Mouse (Mus musculus): ENCODE measurements at regions not wholly inside any gene's neighbourhood (a gene's known extent, or its start where the extent isn't known, plus 50 kb on each side); places are given as distances from the start of the nearest gene placed in this dataset.

GRCm38 (mm10) chr12:68980173-68980572, 178.8 kb downstream of the Rps29 start:
- no peak overlapping the region for H3K27ac ChIP-seq (replicated peaks; ENCODE audit: low read depth, low read length)
- no peak overlapping the region for H3K4me3 ChIP-seq (ENCODE audit: insufficient read depth, low read depth, low read length)
- peaks cover 4% of the 10 kb centered on the region; the same call in 1 of the 2 replicates for H3K4me1 ChIP-seq (ENCODE audit: control insufficient read depth, insufficient read depth, insufficient read length, low read length)

GRCm38 (mm10) chr12:68979232-68979631, 179.8 kb downstream of the Rps29 start:
- H3K4me3 ChIP-seq (ENCODE audit: insufficient read depth, low read depth, low read length) = no peak overlapping the region
- peaks cover 4% of the 10 kb centered on the region; the same call in 1 of the 2 replicates for H3K4me1 ChIP-seq (ENCODE audit: control insufficient read depth, insufficient read depth, insufficient read length, low read length)
- no peak overlapping the region for H3K27ac ChIP-seq (replicated peaks; ENCODE audit: low read depth, low read length)

GRCm38 (mm10) chr12:68977276-68977675, 181.7 kb downstream of the Rps29 start:
- Histone ChIP-seq H3K4me3 (ENCODE audit: insufficient read depth, low read depth, low read length) (no peak overlapping the region), H3K27ac (replicated peaks; ENCODE audit: low read depth, low read length) (no peak overlapping the region), H3K4me1 (ENCODE audit: control insufficient read depth, insufficient read depth, insufficient read length, low read length) (peaks cover 4% of the 10 kb centered on the region; the same call in 1 of the 2 replicates)

- H3K4me3 ChIP-seq (ENCODE audit: insufficient read depth, low read depth, low read length) = no peak overlapping the region
- H3K4me1 ChIP-seq (ENCODE audit: control insufficient read depth, insufficient read depth, insufficient read length, low read length) = no peaks in the 10 kb centered on the region
- no peak overlapping the region for H3K27ac ChIP-seq (replicated peaks; ENCODE audit: low read depth, low read length)
Measured at GRCm38 (mm10) chr12:68947240-68947639, 211.7 kb downstream of the Rps29 start.

GRCm38 (mm10) chr12:68910590-68910989, 248.4 kb downstream of the Rps29 start:
- Histone ChIP-seq H3K4me3 (ENCODE audit: insufficient read depth, low read depth, low read length) (no peak overlapping the region), H3K4me1 (ENCODE audit: control insufficient read depth, insufficient read depth, insufficient read length, low read length) (no peaks in the 10 kb centered on the region), H3K27ac (replicated peaks; ENCODE audit: low read depth, low read length) (no peak overlapping the region)

- Histone ChIP-seq H3K4me1 (ENCODE audit: control insufficient read depth, insufficient read depth, insufficient read length, low read length) (no peaks in the 10 kb centered on the region), H3K4me3 (ENCODE audit: insufficient read depth, low read depth, low read length) (no peak overlapping the region), H3K27ac (replicated peaks; ENCODE audit: low read depth, low read length) (no peak overlapping the region)
Measured at GRCm38 (mm10) chr12:68904770-68905169, 254.2 kb downstream of the Rps29 start.

- Histone ChIP-seq H3K27ac (replicated peaks; ENCODE audit: low read depth, low read length) (no peak overlapping the region), H3K4me1 (ENCODE audit: control insufficient read depth, insufficient read depth, insufficient read length, low read length) (no peaks in the 10 kb centered on the region), H3K4me3 (ENCODE audit: insufficient read depth, low read depth, low read length) (no peak overlapping the region)
Measured at GRCm38 (mm10) chr12:68889141-68889540, 269.8 kb downstream of the Rps29 start.

GRCm38 (mm10) chr12:68882503-68882902, 276.5 kb downstream of the Rps29 start:
- no peak overlapping the region for H3K27ac ChIP-seq (replicated peaks; ENCODE audit: low read depth, low read length)
- H3K4me1 ChIP-seq (ENCODE audit: control insufficient read depth, insufficient read depth, insufficient read length, low read length) = no peaks in the 10 kb centered on the region
- H3K4me3 ChIP-seq (ENCODE audit: insufficient read depth, low read depth, low read length) = no peak overlapping the region

- Histone ChIP-seq H3K27ac (replicated peaks; ENCODE audit: low read depth, low read length) (no peak overlapping the region), H3K4me1 (ENCODE audit: control insufficient read depth, insufficient read depth, insufficient read length, low read length) (no peaks in the 10 kb centered on the region), H3K4me3 (ENCODE audit: insufficient read depth, low read depth, low read length) (no peak overlapping the region)
Measured at GRCm38 (mm10) chr12:68879425-68879824, 279.6 kb downstream of the Rps29 start.

- Histone ChIP-seq H3K4me3 (ENCODE audit: insufficient read depth, low read depth, low read length) (no peak overlapping the region), H3K4me1 (ENCODE audit: control insufficient read depth, insufficient read depth, insufficient read length, low read length) (no peaks in the 10 kb centered on the region), H3K27ac (replicated peaks; ENCODE audit: low read depth, low read length) (no peak overlapping the region)
Measured at GRCm38 (mm10) chr12:68871259-68871658, 287.7 kb downstream of the Rps29 start.

GRCm38 (mm10) chr12:68862991-68863356, 296.0 kb downstream of the Rps29 start:
- H3K4me3 ChIP-seq (ENCODE audit: insufficient read depth, low read depth, low read length) = no peak overlapping the region
- H3K4me1 ChIP-seq (ENCODE audit: control insufficient read depth, insufficient read depth, insufficient read length, low read length) = no peaks in the 10 kb centered on the region
- no peak overlapping the region for H3K27ac ChIP-seq (replicated peaks; ENCODE audit: low read depth, low read length)

GRCm38 (mm10) chr12:68862313-68862990, 296.5 kb downstream of the Rps29 start:
- Histone ChIP-seq H3K4me3 (ENCODE audit: insufficient read depth, low read depth, low read length) (no peak overlapping the region), H3K4me1 (ENCODE audit: control insufficient read depth, insufficient read depth, insufficient read length, low read length) (no peaks in the 10 kb centered on the region), H3K27ac (replicated peaks; ENCODE audit: low read depth, low read length) (no peak overlapping the region)

- no peaks in the 10 kb centered on the region for H3K4me1 ChIP-seq (ENCODE audit: control insufficient read depth, insufficient read depth, insufficient read length, low read length)
- H3K27ac ChIP-seq (replicated peaks; ENCODE audit: low read depth, low read length) = no peak overlapping the region
- no peak overlapping the region for H3K4me3 ChIP-seq (ENCODE audit: insufficient read depth, low read depth, low read length)
Measured at GRCm38 (mm10) chr12:68860332-68860731, 298.7 kb downstream of the Rps29 start.

- no peaks in the 10 kb centered on the region for H3K4me1 ChIP-seq (ENCODE audit: control insufficient read depth, insufficient read depth, insufficient read length, low read length)
- H3K4me3 ChIP-seq (ENCODE audit: insufficient read depth, low read depth, low read length) = no peak overlapping the region
Measured at GRCm38 (mm10) chr12:68849616-68850140, 309.3 kb downstream of the Rps29 start.

GRCm38 (mm10) chr12:68840815-68841214, 318.2 kb downstream of the Rps29 start:
- Histone ChIP-seq H3K27ac (replicated peaks; ENCODE audit: low read depth, low read length) (no peak overlapping the region), H3K4me3 (ENCODE audit: insufficient read depth, low read depth, low read length) (no peak overlapping the region), H3K4me1 (ENCODE audit: control insufficient read depth, insufficient read depth, insufficient read length, low read length) (no peaks in the 10 kb centered on the region)

More at GRCm38 (mm10) chr12:68849616-68850140, 309.3 kb downstream of the Rps29 start:
- no peak overlapping the region for H3K27ac ChIP-seq (replicated peaks; ENCODE audit: low read depth, low read length)

- Histone ChIP-seq H3K4me3 (ENCODE audit: insufficient read depth, low read depth, low read length) (no peak overlapping the region), H3K4me1 (ENCODE audit: control insufficient read depth, insufficient read depth, insufficient read length, low read length) (no peaks in the 10 kb centered on the region), H3K27ac (replicated peaks; ENCODE audit: low read depth, low read length) (no peak overlapping the region)
Measured at GRCm38 (mm10) chr12:68840156-68840555, 318.8 kb downstream of the Rps29 start.
